Mouse (Mus musculus) thymus, postnatal 4 days (tissue): ENCODE measurements around the gene Olfr68.
"Not testable (repeated sequence)": the region's sequence is repeated elsewhere in the genome, so short reads cannot be mapped to it uniquely, and the experiment has no call there.

Source experiments
- DNase-seq: peaks from one replicate; pipeline ENCODE4 v3.0.0; 2021

Olfr68 gene

DNA sequence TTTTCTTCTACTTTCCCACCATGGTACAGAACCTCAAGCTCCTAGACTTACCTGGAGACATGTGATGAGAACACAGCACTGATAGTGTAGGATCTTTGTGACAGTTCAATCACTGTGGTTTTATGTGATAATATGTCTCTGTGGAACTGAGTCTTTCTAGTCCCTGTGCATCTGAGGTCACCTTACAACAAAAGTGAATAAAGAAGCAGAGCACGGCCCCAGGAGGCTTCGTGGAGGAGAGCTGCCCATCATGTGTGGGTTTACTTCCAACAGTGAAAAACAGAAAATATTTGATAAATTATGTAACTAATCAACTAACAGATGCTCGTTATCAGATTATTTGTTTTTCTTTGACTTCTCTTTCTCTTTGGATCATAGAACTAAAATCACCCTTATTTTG, at the start of gene Olfr68:
Gene Olfr68, minus strand, starts transcription at position 101 of the 400 bp plus-strand sequence.
- DNase-seq, result no peak

DNA sequence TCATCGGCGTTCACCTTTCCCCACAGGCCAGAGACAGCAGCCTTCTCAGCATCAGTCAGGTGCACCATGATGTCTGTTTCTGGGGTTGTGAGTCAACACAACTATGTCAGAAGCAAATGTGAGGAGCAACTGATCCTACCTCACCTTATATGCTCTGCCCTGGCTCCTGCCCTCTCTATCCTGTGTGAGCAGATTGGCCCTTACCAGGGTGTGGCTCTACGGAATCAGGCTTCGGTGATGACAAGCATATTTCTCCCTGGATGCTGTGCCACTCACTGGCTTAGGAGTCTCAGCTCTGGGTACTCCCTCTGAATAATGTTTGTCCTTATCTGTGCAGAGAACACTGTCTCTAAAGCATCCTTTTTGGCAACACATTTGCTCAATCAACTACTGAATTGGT, 48.3 kb upstream of the Olfr68 start, which contains the start of gene Hbb-bs:
Gene Hbb-bs, minus strand, starts transcription at position 289 of the 400 bp plus-strand sequence.
- DNase-seq, result no peak

DNA sequence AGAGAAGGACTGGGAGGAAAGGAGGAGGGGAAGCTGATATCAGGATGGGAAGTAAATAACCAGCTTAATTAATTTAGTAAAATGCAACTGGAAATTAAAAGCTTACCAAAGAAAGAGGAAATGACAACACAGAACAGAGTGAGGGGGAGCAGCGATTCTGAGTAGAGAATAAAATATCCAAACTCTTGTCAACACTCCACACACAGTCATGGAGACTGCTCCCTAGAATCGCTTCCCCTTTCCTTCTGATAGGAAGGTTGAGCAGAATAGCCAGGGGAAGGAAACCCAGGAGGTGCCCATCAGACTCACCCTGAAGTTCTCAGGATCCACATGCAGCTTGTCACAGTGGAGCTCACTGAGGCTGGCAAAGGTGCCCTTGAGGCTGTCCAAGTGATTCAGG, 47.6 kb upstream of the Olfr68 start:
- DNase-seq, result not testable (repeated sequence)

DNA sequence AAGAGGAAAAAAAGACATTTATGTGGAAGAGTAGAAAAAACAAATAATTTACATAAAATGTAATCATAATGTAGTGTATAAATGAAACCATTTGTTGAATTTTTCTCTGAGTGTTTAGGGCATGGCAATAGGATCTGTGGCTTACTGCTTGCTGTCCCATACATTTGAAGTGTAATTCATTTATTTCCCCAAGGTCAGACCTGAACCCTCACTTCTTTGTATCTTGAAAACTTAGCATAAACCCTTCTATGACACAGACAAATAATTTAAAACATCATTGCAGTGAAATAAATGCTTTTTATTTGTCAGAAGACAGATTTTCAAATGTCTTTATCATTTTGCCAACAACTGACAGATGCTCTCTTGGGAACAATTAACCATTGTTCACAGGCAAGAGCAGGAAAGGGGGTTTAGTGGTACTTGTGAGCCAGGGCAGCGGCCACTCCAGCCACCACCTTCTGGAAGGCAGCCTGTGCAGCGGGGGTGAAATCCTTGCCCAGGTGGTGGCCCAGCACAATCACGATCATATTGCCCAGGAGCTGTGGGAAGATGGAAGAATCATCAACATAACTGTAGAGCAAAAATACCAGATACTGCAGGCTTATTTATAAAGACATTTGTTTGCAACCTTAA, 46.9 kb upstream of the Olfr68 start:
- DNase-seq, result no peak

DNA sequence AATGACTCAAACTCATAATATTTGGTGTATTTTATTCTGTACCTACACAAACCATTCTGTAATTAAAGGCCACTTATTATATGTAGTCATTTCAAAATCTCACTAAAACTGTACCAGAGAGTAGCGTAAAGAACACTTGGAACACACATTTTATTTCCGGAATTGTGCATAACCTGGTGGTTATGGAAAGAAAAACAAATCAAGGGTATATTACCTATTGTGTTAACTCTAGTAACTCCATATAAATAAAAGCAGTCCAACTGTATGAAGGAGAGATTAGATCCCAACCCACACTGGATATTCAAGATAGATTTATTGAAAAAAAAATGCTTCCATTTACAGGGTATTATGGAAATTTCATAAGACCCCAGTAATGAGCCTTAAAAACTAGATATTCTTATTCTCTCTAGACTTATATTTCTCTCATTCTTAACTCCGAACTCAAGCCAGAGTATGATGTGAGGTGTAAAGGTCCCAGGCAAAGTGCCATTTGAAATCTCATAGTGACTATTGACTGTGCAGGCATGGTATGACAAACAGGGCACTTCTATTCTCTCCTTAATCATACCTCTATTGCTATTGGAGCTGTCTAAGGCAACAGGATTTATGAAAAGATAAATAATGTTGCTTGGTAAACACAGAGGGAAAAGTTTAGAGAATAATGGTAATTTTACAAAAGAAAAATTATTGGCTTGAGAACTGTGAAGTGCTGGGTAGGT, 46.2 kb upstream of the Olfr68 start:
- no peak for DNase-seq

DNA sequence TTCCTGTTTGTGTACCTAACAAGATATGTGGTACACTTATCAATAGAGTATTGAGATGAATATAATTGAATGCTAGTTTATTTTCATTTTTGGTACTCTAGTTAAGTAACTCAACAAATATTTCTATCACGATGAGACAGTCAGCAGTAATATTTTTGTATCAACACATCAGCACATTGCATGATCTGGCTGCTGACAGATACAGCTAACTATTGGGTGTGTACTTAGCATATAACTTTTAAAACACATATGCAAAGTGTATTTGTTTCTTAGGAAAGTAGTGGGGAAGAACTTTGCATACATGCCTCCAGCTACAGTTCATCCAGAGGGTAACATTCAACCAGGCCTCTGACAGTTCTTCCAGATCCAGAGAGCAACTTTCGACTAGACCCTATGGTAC, 45.1 kb upstream of the Olfr68 start:
- no peak for DNase-seq

DNA sequence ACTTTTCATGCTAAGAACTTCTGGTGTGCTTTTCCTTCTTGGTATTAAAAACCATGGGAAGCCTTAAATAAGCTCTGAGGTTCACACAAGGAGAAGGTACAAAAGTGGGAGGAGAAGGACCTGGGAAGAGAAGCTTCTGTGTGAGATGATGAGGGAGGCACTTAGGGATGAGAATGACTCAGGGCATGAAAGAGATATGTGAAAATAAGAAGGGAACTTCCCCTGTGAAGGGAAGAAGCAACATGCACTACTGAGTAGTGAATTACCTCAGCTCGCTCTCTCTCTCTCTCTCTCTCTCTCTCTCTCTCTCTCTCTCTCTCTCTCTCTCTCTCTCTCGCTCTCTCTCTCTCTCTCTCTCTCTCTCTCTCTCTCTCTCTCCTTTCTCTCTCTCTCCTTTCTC, 35.6 kb upstream of the Olfr68 start:
- DNase-seq, result not testable (repeated sequence)

DNA sequence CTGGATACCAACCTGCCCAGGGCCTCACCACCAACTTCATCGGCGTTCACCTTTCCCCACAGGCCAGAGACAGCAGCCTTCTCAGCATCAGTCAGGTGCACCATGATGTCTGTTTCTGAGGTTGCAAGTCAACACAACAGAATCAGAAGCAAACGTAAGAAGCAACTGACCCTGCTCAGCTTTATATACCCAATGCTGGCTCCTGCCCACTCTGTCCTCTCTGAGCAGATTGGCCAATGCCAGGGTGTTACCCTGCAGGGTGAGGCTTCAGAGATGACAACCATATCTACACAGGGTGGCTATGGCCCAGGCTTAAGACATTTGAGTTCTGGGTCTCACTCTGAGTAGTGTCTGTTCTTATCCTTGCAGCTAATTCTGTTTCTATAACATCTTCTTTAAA, 34.3 kb upstream of the Olfr68 start, which contains the start of gene Hbb-bt:
Gene Hbb-bt, minus strand, starts transcription at position 231 of the 400 bp plus-strand sequence.
- DNase-seq, result no peak

DNA sequence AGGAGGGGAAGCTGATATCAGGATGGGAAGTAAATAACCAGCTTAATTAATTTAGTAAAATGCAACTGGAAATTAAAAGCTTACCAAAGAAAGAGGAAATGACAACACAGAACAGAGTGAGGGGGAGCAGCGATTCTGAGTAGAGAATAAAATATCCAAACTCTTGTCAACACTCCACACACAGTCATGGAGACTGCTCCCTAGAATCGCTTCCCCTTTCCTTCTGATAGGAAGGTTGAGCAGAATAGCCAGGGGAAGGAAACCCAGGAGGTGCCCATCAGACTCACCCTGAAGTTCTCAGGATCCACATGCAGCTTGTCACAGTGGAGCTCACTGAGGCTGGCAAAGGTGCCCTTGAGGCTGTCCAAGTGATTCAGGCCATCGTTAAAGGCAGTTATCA, 33.7 kb upstream of the Olfr68 start:
- not testable (repeated sequence) for DNase-seq

DNA sequence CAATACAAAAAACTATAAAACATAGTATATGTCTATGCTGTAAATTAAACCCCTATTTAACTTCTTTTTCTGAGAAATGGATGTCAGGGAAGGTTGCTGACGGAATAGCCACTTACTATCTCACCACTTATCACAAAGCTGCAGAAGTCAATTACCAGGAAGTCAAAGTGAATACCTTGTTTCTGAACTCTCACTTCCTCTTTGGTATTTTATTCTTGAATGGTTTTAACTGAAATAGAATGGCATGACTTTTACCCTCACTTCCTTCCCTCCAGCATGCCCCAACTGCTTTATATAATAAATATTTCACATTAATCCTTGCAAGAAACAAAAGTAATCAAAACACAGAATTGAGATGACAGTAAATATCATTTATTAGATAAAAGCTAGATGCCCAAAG, 32.7 kb upstream of the Olfr68 start:
- DNase-seq, result no peak

DNA sequence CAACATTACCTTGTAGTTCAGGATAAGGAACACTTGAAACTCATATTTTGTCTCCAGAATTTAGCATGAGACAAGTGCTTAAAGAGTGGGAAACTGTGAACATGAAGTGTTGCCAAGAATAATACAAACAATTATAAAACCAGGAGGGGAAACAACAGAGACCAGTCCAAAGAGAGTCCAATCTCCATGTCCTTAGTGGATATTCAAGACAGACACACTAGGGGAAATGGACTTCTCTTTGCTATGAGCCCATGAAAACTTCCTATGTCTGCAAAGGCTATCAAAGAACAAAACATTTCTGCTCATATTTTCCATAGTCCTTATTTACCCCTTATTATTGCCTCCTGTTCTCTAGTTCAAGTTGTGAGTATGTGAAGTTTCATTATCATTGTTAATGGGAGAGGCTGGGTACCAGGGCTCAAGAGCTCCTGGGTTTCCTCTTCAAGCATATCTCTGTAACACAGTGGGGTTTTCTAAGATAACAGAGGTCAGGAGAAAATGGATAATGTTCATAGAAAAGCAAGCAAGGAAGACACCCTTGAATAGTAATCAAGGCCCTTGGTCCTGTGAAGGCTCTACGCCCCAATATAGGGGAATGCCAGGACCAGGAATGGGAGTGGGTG, 31.8 kb upstream of the Olfr68 start:
- no peak for DNase-seq

DNA sequence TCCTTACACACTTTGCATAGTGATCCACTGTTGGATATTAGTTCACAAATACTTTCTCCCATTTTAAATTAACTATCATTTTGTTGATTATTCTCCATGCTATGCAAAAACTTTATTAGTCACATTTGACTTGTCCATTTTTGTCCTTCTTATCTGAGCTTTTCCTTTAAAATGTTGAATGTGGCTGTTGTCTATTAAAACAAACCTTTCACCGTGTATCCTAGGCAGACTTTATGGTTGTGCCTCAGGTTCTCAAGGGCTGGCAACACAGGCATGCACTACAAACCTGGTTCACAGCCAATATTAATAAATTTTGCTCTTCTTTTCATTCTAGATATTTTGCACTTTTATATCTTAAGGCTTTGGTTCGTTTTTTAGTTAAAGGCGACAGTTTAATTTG, 31.2 kb upstream of the Olfr68 start:
- no peak for DNase-seq

DNA sequence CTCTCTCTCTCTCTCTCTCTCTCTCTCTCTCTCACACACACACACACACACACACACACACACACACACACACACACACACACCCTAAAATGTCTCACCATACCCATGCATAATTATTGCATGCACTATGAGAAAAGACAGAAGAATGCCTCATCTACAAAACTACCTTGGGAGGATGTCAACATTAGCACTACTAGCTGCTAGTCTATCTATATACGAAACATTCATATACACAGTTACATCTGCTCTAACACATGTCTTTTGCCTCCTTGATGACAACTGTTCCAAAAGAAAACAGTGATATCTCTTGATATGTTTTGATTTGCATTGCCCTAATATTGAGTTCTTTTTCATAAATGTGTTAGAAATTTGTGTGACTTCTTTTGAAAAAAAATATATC, 30.8 kb upstream of the Olfr68 start:
- no peak for DNase-seq

DNA sequence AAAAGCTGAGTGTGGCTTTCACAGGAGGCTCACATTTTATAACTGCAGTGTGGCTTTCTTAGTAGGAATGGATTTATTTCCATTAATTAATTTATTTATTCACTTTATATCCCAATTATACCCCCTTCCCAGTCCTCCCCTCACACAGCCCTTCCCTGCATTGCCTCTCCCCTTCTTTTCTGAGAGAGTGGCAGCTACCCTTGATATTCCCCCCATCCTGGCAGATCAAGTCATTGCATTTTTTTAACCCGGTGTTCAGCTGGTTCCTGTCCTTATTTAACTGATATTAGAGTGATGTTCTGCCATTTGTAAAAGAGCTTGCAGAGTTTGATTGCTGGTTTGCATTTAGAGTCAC, 30.3 kb upstream of the Olfr68 start:
- no peak for DNase-seq

DNA sequence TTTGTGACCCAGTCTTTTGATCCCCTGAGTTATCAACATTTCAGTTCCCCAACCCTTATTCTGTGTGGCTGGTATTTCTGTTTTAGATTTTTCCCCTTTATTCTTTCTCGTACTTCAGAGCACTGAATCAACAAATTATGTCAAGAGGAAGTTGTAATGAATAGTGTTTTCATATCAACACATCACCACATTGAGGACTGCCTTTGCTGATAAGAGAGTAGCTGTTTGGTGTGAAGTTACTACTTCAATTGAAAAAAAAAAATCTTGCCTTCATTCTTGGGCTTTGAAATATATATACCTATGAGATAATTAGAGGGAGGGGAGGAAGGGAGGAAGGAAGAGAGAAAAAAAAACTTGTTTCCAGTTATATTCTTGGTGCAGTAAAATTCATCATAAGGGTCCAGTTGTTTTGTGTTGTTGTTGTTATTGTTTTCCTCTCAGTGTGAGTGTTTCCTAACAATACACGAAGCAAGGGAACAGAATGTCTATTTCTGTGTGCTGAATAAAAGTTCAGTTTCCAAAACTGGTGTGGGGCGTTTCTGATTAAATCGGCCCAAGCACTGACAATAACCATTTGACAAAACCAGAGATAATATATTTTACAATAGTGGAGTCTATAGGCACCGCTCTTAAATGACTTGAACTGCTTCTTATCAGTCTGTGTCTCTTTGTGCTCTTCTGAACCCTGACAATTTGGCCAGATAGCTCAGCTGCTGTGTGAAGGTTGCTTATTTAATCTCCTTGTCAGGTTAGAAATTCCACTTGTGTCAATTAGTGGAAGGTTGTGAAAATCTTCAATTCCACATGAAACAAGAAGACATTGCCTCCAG, 29.7 kb upstream of the Olfr68 start:
- no peak for DNase-seq

DNA sequence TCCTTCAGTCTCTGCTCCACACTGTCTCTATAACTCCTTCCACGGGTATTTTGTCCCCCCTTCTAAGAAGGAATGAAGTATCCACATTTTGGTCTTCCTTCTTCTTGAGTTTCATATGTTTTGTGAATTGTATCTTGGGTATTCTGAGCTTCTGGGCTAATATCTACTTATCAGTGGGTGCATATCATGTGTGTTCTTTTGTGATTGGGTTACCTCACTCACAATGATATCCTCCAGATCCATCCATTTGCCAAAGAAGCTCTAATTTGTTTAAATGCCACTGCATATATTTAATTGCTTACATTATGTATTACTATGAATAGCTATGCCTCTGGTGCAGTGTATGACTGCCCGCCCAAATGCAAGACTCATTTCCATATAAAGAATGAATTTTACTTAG, 28.6 kb upstream of the Olfr68 start:
- DNase-seq, result not testable (repeated sequence)

DNA sequence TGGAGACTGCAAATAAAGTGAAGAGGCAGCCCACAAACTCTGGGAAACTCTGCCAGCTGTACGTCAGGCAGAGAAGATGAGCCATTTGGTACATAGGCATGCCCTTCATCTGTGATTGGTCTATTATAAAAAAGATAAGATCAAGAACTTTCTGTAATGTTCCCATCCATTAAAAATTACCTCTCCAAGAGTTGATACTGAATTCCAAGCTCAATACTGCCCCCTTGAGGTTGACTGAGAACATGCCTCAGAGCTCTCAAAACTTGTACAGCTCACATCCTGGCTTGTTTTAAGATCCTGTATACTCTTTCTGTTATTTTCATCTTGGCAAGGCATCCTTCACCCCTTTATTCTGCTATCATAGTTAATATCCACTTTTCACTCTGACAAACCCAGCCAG, 27.4 kb upstream of the Olfr68 start:
- DNase-seq, result peak; percentile 9

DNA sequence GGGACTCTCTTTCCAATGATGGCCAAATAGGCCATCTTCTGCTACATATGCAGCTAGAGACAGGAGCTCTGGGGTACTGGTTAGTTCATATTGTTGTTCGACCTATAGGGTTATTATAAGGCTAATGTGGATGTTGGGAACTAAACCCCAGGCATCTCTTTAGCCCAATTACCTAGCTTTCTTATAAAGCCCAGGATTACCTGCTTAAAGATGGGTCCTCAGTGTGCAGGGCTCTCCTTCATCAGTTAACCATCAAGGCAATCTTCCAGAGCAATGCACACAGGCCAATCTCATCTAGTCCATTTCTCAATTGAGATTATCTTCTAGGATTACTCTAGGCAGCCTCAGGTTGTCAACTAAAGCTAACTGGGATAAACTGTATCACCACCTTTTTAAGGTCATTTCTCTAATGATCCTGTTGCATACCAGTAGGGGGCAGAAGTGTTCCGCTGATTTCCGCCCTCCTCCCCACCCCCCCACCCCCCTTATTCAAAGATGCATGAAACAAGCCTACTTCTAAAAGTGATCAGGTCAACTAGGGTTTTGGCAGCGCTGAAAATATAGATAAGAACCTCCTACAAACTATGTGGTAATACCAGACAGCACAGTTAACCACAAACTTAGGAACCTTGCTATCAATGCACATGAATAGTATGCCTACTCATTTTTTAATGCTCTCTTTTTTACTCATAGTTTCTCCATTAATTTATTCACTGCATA, 13.3 kb upstream of the Olfr68 start:
- DNase-seq, result no peak

DNA sequence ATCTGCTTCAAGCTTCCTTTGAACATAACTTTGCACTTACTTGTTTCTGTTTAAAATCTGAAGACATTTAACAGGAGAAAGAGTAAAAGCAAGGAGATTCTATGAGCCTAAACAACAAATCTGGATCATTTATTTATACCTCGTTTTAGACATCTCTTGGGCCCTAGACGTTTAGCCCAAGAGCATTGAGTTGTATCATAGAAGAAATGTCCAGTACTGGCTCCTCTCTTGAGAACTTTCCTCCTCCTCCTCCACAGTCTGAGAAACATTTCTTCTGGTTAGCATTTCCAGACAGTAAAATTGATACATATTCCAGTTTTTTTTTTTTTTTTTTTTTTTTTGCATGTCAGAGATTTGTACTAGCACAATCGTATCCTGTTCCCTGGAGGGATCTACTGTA, 12.2 kb upstream of the Olfr68 start, which contains the start of gene Olfr67:
Gene Olfr67, minus strand, starts transcription at position 101 of the 400 bp plus-strand sequence.
- DNase-seq, result no peak

DNA sequence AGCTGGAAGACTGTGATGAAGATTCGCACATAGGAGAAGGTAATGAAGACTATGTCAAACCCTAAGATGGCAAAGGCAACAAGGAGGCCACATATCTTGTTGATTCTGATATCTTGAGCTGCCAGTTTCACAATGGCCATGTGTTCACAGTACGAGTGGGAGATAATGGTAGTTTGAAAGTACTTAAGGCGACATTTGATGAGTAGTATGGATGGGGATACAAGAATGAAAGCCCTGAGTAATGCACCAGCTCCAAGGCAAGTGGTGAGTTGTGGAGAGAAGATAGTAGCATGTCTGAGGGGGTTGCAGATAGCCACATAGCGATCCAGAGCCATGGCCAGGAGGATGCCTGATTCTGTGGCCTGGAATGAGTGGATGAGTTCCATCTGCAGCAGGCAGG, 1.8 kb downstream of the Olfr68 start:
- not testable (repeated sequence) for DNase-seq

DNA sequence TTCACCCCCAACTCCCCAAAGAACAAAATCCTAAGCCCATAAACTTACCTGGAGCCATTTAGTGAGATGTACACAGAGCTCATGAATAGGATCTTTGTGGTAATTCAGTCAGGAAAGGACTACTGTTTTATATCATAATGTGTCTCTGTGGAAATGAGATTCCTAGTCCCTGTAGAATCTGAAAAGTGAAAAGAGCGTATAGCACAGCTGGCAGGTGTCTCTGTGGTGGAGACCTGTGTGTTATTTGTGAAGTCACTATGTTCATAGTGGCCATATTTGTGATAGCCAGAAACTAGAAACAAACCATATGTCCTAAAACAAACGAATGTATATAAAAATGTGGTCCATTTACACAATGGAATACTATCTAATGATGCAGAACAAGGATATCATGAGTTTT, 8.0 kb downstream of the Olfr68 start, which contains the start of gene Olfr69:
Gene Olfr69, minus strand, starts transcription at position 101 of the 400 bp plus-strand sequence.
- no peak for DNase-seq

DNA sequence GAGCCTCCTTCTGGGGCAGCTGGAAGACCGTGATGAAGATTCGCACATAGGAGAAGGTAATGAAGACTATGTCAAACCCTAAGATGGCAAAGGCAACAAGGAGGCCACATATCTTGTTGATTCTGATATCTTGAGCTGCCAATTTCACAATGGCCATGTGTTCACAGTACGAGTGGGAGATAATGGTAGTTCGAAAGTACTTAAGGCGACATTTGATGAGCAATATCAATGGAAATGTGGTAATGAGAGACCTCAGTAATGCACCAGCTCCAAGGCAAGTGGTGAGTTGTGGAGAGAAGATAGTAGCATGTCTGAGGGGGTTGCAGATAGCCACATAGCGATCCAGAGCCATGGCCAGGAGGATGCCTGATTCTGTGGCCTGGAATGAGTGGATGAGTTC, 11.8 kb downstream of the Olfr68 start:
- DNase-seq, result not testable (repeated sequence)
